Mouse (Mus musculus): ENCODE measurements around the gene Usp7. TPM values are rescaled to one million over a fixed set of nuclear protein-coding genes. Genes with fewer than 3 reads are reported as not detected.

Gene Usp7
- total and polyA plus RNA-seq, 3 experiments = 94.2 to 425 (median 101) TPM

DNA sequence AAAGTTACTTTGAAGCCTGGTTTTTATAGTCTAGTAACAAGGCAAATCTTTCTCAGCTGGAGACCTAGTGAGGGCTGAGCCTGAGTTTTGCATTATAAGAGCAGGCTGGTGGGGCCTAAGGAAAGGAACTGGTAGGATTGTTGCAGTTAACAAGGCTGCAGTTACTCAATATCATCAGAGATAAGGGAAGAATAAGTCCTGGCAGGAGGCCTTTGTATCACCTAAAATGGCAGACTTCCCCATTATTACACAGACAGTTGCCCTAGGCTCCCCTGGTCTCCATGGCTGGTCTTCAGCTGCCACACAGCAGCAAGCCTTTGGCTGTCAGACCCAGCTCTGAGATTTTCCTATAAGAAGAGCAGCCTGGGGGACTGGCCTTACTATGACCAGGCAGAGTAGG, 13.4 kb downstream of the Usp7 start:
- peaks cover 12 to 17% of the 10 kb centered on the region in 2 experiments for H3K4me1 ChIP-seq (ENCODE audit: control insufficient read depth in 1 of 2, insufficient read depth in 2 of 2, low read length in 2 of 2)
- no peaks in the 10 kb centered on the region for H3K79me2 ChIP-seq (ENCODE audit: control insufficient read depth, insufficient read depth, low read length, poor library complexity)
- H3K27me3 ChIP-seq (ENCODE audit: control insufficient read depth in 1 of 2, insufficient read depth in 2 of 2, low read length in 2 of 2) = no peaks in the 10 kb centered on the region
- no peak overlapping the region for H3K4me3 ChIP-seq (ENCODE audit: control insufficient read depth in 1 of 2, insufficient read depth in 1 of 2, low read depth in 2 of 2, low read length in 2 of 2)
- peaks cover 0 to 11% of the 10 kb centered on the region in 2 experiments; a peak in 2 of 4 replicates for H3K36me3 ChIP-seq (ENCODE audit: control insufficient read depth in 1 of 2, insufficient read depth in 2 of 2, low read length in 2 of 2)
- H3K9me3 ChIP-seq (replicated peaks; ENCODE audit: insufficient read depth, low read length) = no peaks in the 10 kb centered on the region
- DNase-seq (ENCODE audit: low read depth, low spot score) = peak; percentile 85
- H3K27ac ChIP-seq (ENCODE audit: control insufficient read depth, low read depth, low read length) = peak overlapping the region; percentile 22; the same call in 1 of the 2 replicates
- H3K9ac ChIP-seq (ENCODE audit: control insufficient read depth, low read depth, low read length, poor library complexity, severe bottlenecking) = no peak overlapping the region
- TF ChIP-seq KAT2A (conservative IDR thresholded peaks at IDR 0.05; ENCODE audit: low read depth, low read length) (no peak), MAX (IDR thresholded peaks at IDR 0.05; ENCODE audit: low read length) (no peak), ZC3H11A (IDR thresholded peaks at IDR 0.05; ENCODE audit: low read depth, low read length) (peak; percentile 16; the same call in 1 of the 2 replicates), USF2 (IDR thresholded peaks at IDR 0.05; ENCODE audit: borderline replicate concordance in 1 of 2, insufficient read depth in 1 of 2, low read depth in 1 of 2, low read length in 2 of 2) (no peak), MAZ (IDR thresholded peaks at IDR 0.05; ENCODE audit: low read depth, low read length) (no peak), SIN3A (IDR thresholded peaks at IDR 0.05; ENCODE audit: low read length) (peak; percentile 58), TBP (IDR thresholded peaks at IDR 0.05; ENCODE audit: low read depth, low read length) (0 out of 2 replicates have a peak, but pooled peaks have one; percentile 25), BHLHE40 (IDR thresholded peaks at IDR 0.05; ENCODE audit: borderline replicate concordance, low read depth, low read length) (0 out of 2 replicates have a peak, but pooled peaks have one; percentile 3), SMC3 (IDR thresholded peaks at IDR 0.05; ENCODE audit: low read depth, low read length) (no peak), POLR2A (IDR thresholded peaks at IDR 0.05; ENCODE audit: control insufficient read depth in 1 of 2, insufficient read depth in 1 of 2, low read depth in 1 of 2, low read length in 2 of 2, poor library complexity in 1 of 2) (no peak), MEF2A (IDR thresholded peaks at IDR 0.05; ENCODE audit: extremely low read depth, insufficient replicate concordance, low read depth, low read length, poor library complexity, severe bottlenecking) (no peak), GATA1 (IDR thresholded peaks at IDR 0.05; ENCODE audit: low read depth, low read length) (peak; percentile 82), POLR2AphosphoS5 (IDR thresholded peaks at IDR 0.05; ENCODE audit: borderline replicate concordance, low read depth, low read length) (no peak), EP300 (IDR thresholded peaks at IDR 0.05; ENCODE audit: low read depth in 1 of 2, low read length in 2 of 2) (peak; percentile 79 to 87), GABPA (IDR thresholded peaks at IDR 0.05; ENCODE audit: low read depth, low read length) (no peak), HCFC1 (IDR thresholded peaks at IDR 0.05; ENCODE audit: low read depth, low read length) (no peak), ELF1 (IDR thresholded peaks at IDR 0.05; ENCODE audit: low read depth, low read length) (no peak), RAD21 (IDR thresholded peaks at IDR 0.05; ENCODE audit: low read depth, low read length) (no peak), E2F4 (IDR thresholded peaks at IDR 0.05; ENCODE audit: borderline replicate concordance, low read depth, low read length) (no peak), UBTF (IDR thresholded peaks at IDR 0.05; ENCODE audit: borderline replicate concordance, insufficient read depth, low read depth, low read length) (no peak), MYB (IDR thresholded peaks at IDR 0.05; ENCODE audit: low read depth, low read length) (peak; percentile 47; the same call in 1 of the 2 replicates), ZNF384 (IDR thresholded peaks at IDR 0.05; ENCODE audit: low read depth, low read length) (no peak; the same call in 1 of the 2 replicates), MAFK (IDR thresholded peaks at IDR 0.05; ENCODE audit: borderline replicate concordance, low read depth, low read length) (no peak), MXI1 (IDR thresholded peaks at IDR 0.05; ENCODE audit: low read depth, low read length) (no peak; the same call in 1 of the 2 replicates), JUND (IDR thresholded peaks at IDR 0.05; ENCODE audit: low read depth, low read length) (no peak), ZMIZ1 (IDR thresholded peaks at IDR 0.05; ENCODE audit: low read depth, low read length) (no peak), CTCF (IDR thresholded peaks at IDR 0.05 in 2 of 3, conservative IDR thresholded peaks at IDR 0.05 in 1 of 3; ENCODE audit: control insufficient read depth in 1 of 3, insufficient read depth in 1 of 3, low read depth in 2 of 3, low read length in 3 of 3, poor library complexity in 1 of 3, severe bottlenecking in 1 of 3) (no peak), TAL1 (IDR thresholded peaks at IDR 0.05; ENCODE audit: low read length) (no peak), NELFE (IDR thresholded peaks at IDR 0.05; ENCODE audit: low read depth, low read length) (no peak), ZKSCAN1 (IDR thresholded peaks at IDR 0.05; ENCODE audit: low read depth, low read length) (no peak), USF1 (IDR thresholded peaks at IDR 0.05; ENCODE audit: low read depth, low read length) (no peak), ETS1 (IDR thresholded peaks at IDR 0.05; ENCODE audit: low read depth, low read length) (peak; percentile 63; the same call in 1 of the 2 replicates), TCF12 (IDR thresholded peaks at IDR 0.05; ENCODE audit: low read depth, low read length) (0 out of 2 replicates have a peak, but pooled peaks have one; percentile 27), POLR2AphosphoS2 (IDR thresholded peaks at IDR 0.05; ENCODE audit: low read length) (no peak), RCOR1 (IDR thresholded peaks at IDR 0.05; ENCODE audit: low read depth, low read length) (peak; percentile 62), CHD1 (IDR thresholded peaks at IDR 0.05; ENCODE audit: low read depth, low read length) (no peak), MYC (IDR thresholded peaks at IDR 0.05; ENCODE audit: low read depth, low read length) (no peak), CHD2 (IDR thresholded peaks at IDR 0.05; ENCODE audit: low read length) (no peak)

All from MEL (cell line).